Mouse (Mus musculus) bone marrow macrophage, adult 2 months (primary cell): Measurements from ENCODE around the gene Vcl.

Experiments used
- CTCF ChIP-seq: IDR thresholded peaks from 2 replicates; pipeline ENCODE4 v1.5.1; 2012; ENCODE audit warnings: low read depth, mild to moderate bottlenecking, low read length, moderate library complexity
- POLR2A ChIP-seq: IDR thresholded peaks from 2 replicates; pipeline ENCODE4 v1.6.1; 2012; ENCODE audit warnings: mild to moderate bottlenecking, low read depth, low read length, borderline replicate concordance

DNA sequence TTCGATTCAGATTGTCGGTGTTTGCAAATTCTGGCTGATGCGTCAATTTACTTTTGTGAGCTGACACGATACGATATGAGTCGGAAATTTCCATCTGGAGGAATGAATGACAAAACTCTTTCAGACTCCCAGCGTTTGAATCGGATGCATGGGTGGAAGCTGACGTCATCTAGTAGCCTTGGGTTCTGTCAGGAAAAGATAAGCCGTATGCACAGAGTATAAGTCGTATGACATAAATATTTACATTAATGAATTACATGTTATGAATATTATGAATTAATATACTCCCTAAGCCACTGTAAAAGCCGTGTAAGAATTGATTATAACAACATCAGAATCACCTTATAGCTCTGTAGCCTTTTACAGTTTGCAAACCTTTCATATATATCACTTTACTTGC, 109.9 kb downstream of the Vcl start:
- TF ChIP-seq POLR2A (no peak), CTCF (no peak)
